Mouse (Mus musculus): ENCODE measurements at regions not wholly inside any gene's neighbourhood (a gene's known extent, or its start where the extent isn't known, plus 50 kb on each side); places are given as distances from the start of the nearest gene placed in this dataset.

- TF ChIP-seq POLR2A (IDR thresholded peaks at IDR 0.05; ENCODE audit: control insufficient read depth in 1 of 2, insufficient read depth in 1 of 2, low read depth in 1 of 2, low read length in 2 of 2, poor library complexity in 1 of 2) (no peak), BHLHE40 (IDR thresholded peaks at IDR 0.05; ENCODE audit: borderline replicate concordance, low read depth, low read length) (no peak), MAX (IDR thresholded peaks at IDR 0.05; ENCODE audit: low read length) (no peak), UBTF (IDR thresholded peaks at IDR 0.05; ENCODE audit: borderline replicate concordance, insufficient read depth, low read depth, low read length) (no peak), CTCF (IDR thresholded peaks at IDR 0.05 in 2 of 3, conservative IDR thresholded peaks at IDR 0.05 in 1 of 3; ENCODE audit: control insufficient read depth in 1 of 3, insufficient read depth in 1 of 3, low read depth in 2 of 3, low read length in 3 of 3, poor library complexity in 1 of 3, severe bottlenecking in 1 of 3) (no peak), ELF1 (IDR thresholded peaks at IDR 0.05; ENCODE audit: low read depth, low read length) (no peak), EP300 (IDR thresholded peaks at IDR 0.05; ENCODE audit: low read depth in 1 of 2, low read length in 2 of 2) (no peak), USF2 (IDR thresholded peaks at IDR 0.05; ENCODE audit: borderline replicate concordance in 1 of 2, insufficient read depth in 1 of 2, low read depth in 1 of 2, low read length in 2 of 2) (no peak), RCOR1 (IDR thresholded peaks at IDR 0.05; ENCODE audit: low read depth, low read length) (no peak), POLR2AphosphoS2 (IDR thresholded peaks at IDR 0.05; ENCODE audit: low read length) (no peak), CHD2 (IDR thresholded peaks at IDR 0.05; ENCODE audit: low read length) (no peak)
Measured at GRCm38 (mm10) chr3:136610556-136610924, 59.4 kb upstream of the Ppp3ca start.
